Mouse (Mus musculus) MN1 (cell line): ENCODE measurements around the gene Otud1.

Experiments
- DNase-seq: peaks from one replicate; pipeline ENCODE4 v3.0.0-alpha.2; 2016; ENCODE audit warnings: low spot score

Gene Otud1

DNA sequence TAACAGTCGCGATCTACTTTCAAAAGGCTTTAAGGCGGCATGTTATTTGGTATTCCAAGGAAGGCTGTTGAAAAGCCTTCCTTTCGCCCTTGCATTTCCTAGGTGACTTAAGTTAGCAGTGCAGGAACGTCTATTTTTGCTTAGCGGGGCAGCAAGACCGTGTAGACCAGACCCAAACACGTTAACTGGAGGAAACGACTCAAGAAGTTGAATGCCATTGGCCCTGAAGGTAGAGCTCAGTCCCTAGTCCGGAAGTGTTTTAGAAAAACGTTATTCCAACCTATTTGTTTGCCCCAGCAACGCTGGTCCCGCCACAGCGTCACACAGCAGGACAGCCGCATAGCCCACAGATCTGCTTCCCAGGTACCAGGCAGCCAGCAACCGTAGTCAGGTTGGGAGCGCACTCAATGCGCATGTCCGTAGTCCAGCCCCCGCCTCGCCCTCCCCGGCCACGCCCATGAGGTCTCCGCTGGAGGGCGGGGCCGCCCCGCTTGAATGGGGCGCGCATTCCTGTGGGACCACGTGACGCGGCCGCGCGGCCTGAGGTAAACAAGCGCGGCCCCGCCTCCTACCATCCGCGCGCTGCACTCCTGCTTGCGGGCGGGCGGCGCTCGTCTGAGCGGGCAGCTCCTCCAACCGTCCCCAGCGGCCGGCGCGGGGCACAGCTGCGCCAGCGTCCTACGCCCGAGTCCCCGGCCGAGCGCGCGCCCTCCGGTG, at the start of gene Otud1:
TSS of gene Otud1 (plus strand) at position 595 of the 717 bp plus-strand sequence.
- no peak for DNase-seq

DNA sequence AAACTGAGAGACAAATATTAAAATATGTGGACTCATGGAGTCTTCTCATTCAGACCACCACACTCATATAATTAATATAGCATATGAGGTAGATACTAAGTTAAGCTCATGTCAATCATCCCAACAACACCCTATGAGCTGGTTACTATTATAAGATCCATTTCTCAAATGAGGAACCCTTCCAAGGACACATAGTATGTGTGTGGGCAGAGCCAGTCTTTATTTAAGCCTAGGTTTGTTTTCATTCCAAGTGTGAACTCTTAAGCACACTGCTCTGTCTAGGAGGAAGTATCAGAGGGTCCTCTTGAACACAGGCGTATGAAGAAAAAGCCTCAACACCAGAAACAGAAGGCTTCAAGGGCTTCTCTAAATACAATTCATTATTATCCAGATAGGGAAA, 49.7 kb upstream of the Otud1 start:
- DNase-seq: no peak

GRCm38 (mm10) chr2:19608410-19609073, 49.0 kb upstream of the Otud1 start:
- DNase-seq: no peak

DNA sequence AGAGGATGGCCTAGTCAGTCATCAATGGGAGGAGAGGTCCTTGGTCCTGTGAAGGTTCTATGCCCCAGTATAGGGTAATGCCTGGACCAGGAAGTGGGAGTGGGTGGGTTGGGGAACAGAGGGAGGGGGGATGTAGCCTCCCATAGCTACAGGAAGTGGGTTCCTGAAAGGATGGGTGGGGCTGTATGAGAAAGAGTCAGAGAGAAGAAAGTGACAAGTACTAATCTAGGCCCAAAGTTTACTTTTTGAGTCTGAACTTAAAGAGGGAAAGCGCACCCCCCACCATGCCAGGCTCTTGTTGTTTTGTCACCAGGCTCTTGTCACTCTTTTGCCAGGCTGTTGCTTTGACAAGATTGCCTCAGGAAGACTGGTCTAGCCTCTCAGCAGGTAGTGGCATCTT, 35.5 kb upstream of the Otud1 start:
- DNase-seq: no peak

GRCm38 (mm10) chr2:19627044-19627443, 30.5 kb upstream of the Otud1 start:
- DNase-seq: no peak

DNA sequence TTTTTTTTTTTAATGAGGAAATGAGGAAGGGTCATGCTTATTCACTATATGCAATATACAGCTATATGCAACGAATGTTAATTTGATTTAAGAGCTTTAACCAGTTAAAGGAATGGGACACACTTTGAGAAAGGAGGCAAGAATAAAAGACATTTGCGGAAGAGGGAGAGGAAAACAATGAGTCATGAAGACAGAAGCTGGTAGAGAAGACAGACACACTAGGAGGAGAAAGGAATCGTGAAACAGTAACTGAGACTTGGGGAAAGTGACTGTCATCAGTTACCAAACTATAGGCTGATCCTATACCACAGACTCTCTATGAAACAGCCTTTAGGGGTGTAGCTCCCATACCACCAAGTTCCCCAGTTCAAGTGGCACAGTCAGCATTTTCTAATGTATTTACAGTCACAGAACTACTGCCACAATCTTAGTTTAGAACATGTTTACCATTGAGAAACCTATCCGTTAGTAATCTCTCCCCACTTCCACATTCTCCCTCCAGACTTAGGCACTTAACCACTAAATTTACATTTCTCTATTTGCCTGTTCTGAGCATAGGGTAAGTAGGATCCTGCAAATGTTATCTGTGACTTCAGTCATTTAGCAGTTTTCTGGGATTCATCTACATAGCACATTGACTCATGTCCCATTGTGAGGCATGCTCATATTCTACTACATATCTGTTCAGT, 29.5 kb upstream of the Otud1 start:
- DNase-seq: no peak

- DNase-seq: no peak
These were observed 27.0 kb upstream of the Otud1 start for GRCm38 (mm10) chr2:19630544-19630943.

DNA sequence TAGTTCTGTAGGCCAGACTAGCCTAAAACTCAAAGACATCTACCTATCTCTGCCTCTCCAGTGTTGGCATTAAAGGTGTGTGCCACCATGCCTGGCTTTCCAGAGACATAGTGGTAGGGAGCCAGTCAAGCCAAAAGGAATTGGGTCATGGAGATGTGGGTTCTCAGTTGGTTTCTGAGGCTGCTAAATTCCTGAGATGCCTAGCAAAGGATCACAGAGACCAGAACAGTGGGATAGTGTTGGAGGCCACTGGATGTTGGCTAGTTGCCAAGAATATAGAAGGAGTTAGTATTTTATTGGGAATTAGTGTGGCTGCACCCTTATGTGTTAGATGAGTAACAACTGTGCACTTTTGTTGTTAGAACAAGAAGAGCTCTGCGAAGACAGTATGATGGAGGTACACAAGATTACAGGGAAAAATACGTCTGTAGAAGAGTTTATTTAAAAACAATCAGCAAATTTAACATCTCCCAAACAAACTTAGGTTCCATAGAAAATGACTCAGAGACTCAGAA, 24.1 kb upstream of the Otud1 start:
- no peak for DNase-seq

DNA sequence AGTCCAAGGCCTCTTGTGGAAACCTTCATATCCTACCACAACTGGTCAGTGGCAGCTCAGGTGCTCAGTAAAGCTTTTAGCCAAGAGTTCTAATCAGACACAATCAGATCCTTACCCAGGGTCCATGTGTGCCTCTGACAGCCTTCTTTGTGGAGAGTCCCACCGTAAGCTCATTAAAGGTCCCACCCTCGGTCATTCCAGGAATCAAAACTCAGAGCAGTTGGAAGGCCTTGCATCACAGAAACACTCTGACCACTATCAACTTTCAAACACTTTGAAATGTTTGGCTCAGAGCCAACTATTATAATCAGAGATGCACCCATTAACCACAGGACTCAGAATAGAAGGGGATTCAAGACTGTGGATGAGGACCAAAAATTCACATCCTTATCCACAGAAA, 12.4 kb upstream of the Otud1 start:
- DNase-seq: no peak

GRCm38 (mm10) chr2:19646144-19646543, 11.4 kb upstream of the Otud1 start:
- no peak for DNase-seq

DNA sequence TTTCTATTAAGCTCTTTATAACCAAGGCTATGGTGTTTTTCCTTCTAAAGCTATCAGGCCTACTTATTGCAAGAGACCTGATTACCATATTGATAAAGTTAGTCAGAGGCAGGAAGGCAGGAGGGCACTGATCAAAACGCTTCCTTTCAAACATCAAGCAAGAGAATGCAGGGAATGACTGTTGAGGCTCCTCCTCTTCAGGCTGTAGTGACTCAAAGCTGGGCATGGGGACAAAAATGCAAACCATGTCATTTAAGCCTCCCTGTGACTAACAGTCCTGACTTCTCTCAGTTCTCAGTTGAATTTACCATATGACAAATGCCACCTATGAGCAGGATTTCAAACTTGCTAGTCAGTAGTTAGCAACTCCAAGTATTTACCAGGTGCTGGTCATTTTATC, 10.6 kb upstream of the Otud1 start:
- DNase-seq: no peak

GRCm38 (mm10) chr2:19656436-19656835, 1.1 kb upstream of the Otud1 start:
- DNase-seq: no peak

GRCm38 (mm10) chr2:19657881-19658589, 483 bp downstream of the Otud1 start:
- DNase-seq: no peak

DNA sequence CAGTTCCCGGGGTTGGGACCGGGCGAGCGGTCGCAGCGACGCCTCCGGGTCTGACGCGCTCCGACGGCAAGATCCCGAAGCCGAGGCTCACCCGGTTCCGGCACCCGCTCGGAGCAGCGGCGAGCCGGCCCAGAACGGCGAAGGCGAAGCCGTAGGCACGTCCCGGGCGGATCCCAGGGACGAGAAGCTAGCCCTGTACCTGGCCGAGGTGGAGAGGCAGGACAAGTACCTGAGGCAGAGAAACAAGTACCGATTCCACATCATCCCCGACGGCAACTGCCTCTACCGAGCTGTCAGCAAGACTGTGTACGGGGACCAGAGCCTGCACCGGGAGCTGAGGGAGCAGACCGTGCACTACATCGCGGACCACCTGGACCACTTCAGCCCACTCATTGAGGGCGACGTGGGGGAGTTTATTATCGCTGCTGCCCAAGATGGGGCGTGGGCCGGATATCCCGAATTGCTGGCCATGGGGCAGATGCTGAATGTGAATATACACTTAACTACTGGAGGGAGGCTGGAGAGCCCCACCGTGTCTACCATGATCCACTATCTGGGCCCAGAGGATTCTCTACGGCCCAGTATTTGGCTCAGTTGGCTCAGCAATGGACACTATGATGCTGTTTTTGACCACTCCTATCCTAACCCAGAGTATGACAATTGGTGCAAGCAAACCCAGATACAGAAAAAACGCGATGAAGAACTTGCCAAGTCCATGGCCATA, 1.3 kb downstream of the Otud1 start:
- no peak for DNase-seq

- no peak for DNase-seq
These were observed 3.3 kb downstream of the Otud1 start for GRCm38 (mm10) chr2:19660875-19661274.

- DNase-seq: no peak
These were observed 5.7 kb downstream of the Otud1 start for GRCm38 (mm10) chr2:19663146-19663848.

DNA sequence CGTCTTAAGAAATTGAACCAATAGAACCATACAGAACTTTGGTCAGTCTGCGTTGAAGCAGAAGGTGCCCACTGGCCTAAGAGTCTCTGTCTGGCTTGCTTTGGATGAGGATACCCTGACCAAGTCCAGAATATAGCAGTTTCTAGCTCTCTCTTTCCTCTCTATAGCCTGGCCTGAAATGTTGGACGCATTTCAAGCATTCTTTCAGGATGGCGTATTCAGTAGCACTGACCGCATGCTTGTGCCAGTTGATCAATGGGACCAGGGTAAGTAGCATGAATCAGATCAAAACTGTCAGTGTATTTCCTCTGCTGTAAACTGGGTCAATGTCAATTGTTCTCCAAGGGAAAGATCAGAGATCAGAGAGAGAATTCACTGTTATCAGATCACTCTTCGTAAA, 6.6 kb downstream of the Otud1 start:
- DNase-seq: no peak

DNA sequence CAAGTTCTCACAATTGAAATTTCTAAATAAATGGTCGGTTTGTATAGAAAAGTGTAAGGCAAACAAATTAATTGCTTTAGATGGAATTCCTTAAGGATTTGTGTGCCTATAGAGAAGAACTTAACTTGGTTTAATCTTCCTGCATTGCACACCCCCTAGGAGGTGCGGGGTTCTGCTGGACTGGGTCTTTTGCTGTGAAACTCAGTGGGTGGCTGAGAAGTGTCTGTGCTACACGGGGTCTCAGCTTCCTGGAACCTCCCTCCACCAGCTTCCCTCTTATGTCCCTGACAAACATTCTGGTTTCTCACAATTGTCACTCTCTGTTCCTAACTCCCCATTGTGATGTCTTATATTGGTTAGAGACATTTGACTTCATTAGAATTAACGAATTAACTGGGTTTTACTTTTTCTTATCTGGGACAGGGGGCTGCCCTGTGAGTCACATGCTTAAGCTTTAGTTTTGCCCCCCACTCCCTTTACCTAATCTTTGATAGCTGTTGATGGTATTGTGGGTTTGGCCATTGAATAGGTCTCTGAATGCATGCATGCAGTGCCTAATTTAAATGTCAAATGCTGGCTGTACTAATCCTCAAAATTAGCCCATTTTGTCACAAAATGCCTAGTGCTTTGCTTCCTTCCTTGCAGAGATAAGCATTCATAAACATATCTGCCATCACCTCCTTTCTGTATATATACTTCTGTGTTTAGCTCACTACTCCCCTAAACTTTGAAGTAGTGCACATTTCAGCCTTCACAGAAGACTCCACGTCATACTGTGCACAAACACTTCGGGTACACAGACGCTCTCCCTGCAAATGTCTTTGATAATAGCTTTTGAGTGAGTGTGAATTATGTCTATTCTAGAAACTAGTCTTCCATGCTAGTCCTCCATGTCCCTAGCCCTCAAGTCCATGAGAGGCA, 7.3 kb downstream of the Otud1 start:
- no peak for DNase-seq

- DNase-seq: no peak
These were observed 8.3 kb downstream of the Otud1 start for GRCm38 (mm10) chr2:19665841-19666240.
